Mouse (Mus musculus) MEL-GATA-1-ER (cell line): ENCODE results near the gene Syngap1.

Experiments
- DNase-seq: peaks from one replicate; pipeline ENCODE4 v3.0.0-alpha.2; 2012; ENCODE audit warnings: low read depth; ENCODE audit errors: extremely low read depth

Gene Syngap1

DNA sequence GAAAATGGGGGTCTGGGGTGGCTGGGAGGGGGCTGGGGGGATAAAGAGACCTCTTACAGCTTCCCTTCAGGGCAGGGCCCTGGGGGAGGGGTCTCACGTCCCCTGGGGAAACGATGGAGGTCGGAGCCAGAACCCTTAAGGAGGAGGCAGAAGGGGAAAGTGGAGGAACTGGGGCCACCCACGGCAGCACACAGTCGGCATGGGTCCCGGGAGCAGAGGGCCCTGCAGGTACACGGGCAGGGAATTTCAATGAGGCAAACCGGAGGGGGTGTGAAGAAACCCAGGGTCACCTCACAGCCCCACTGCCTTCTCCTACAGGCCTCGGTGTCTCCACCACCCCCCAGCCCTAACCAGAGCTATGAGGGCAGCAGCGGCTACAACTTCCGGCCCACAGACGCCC is 4.6 kb upstream of the Syngap1 start:
- no peak for DNase-seq

DNA sequence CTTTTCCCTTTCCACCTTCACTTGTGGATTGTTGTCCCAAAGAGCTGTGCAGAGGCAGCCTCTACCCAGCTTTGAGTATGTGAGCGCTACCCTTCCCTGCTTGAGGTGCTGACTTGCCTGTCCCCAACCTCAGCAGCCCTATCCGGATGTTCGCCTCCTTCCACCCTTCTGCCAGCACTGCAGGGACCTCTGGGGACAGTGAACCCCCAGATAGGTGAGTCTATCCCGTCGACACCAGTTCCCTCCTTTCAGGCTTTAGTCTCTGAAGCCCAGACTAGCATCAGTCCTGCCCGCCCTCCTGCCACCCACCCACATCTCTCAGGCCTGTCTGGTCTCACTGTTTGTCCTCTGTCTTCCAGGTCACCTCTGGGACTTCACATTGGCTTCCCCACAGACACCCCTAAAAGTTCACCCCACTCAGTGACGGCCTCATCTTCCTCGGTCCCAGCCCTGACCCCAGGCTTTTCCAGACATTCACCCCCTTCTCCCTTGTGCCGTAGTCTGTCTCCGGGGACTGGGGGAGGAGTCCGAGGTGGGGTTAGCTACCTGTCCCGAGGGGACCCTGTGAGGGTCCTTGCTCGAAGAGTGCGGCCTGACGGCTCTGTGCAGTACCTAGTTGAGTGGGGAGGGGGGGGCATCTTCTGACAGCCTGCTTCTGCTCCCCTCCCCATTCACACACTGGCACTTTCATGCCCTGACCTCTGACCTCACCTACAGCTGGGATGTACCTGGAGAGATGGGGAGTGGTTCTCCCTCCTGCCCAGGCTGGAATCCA is 3.9 kb upstream of the Syngap1 start:
- DNase-seq = no peak

DNA sequence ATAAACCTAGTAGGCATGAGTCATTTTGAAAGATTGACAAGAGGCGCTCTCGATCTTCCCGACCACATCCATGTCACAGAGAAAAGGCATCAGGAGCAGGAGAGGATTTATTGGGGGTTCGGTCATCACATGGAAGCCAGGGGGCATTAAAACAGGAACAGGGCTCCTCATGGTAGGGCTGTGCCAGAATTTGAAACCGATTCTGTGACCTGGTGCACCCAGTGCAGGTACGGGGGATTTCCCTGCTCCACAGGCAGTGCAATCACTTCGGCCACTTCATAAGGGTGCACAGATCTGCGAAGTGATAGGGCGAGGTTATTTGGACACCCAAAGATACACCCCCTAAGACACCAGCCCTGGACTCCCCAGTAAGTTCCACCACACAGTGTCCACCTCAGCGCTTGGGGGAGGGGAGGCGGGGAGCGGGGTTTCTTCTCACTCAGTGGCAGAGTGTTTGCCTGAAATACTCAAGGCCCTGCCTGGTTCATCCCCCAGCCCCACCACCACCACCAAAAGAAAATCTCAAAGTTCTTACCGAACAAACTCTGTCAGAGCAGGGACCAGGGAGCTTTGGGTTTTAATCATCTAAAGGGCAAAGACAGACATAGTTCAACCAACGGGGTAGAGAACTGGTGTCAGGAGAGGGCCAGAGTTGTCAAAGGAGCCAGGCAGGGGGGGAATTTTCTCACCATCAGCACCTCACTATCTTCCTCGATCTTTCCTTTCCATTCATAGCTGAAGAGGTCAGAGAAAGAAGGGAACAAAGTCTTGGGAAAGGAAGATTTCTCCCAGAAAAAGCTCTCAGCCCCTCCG is 3.0 kb upstream of the Syngap1 start:
- no peak for DNase-seq

DNA sequence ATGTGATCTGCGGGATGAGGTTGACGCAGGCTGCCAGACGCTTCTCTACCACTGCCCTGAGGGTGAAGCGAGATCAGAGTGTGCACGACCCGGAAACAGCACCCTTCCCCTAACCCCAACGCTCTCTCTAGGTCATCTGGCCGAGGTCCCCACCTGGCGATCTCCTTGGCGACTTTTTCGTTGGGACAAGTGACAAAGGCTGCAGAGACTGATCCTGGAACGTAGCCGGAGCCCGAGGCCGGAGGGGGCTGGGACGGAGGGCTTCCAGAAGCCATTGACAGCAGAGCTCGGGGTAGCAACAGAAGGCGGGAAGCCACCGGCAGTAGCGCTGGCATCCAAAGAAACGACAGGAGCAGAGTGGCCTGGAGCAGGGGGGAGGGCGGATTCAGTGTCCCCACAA is 2.3 kb upstream of the Syngap1 start:
- DNase-seq = no peak

DNA sequence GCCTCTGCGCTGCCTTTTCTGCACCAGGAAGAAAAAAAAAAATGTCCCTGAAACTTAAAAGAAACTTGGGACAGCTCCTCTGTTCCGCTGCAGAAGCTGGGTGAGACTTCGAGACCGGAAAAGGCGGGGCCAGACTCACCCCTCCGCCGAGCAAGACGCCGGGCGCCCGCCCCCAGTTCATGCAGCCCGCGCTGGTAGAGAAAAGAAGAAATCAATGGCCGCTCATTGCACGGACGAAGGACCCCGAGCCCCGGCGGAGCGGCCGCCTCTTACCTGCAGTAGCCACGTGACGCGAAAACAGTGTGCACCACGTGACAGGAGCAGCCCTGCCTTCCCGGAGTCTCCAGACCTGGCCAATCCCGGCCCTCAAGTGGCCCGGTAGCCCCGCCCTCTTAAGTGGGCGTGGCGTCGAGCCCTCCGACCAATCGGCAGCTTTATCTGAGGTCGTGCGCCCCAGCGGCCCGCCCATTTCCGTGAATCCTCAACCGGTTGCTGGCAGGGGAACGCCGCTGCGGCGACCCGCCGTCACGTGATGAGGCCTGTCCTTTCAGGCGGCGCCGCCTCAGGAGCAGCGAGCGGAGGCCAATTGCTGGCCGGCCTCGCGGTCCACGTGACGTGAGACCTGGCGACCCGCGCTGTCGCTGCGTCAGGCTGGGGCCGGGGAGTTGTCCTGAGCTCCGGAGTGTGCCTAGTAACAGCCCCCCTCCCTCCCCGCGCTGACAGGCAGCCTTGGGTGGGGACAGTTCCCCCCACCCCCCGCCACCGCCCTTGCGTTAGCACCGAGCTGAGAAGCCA is 1.7 kb upstream of the Syngap1 start, which contains the start of gene Cuta:
Cuta (minus strand) TSS at position 392 of the 795 bp plus-strand sequence.
- DNase-seq = peak; percentile 96

DNA sequence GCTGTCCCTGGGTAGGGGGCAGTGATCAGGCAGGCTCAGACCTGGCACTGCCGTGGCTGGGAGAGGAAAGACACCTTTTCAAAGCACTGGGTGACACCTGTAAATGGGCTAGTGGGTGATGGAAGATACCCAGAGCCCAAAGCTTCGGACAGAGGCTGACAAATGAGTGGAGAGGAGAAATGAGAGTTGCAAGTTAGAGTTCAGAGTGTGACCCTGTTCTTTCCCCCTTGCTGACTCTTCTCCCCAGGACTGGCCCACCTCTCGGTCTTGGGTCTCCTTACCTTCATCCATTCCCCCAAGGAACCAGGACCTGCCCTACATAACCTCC is 1.1 kb upstream of the Syngap1 start:
- no peak for DNase-seq

DNA sequence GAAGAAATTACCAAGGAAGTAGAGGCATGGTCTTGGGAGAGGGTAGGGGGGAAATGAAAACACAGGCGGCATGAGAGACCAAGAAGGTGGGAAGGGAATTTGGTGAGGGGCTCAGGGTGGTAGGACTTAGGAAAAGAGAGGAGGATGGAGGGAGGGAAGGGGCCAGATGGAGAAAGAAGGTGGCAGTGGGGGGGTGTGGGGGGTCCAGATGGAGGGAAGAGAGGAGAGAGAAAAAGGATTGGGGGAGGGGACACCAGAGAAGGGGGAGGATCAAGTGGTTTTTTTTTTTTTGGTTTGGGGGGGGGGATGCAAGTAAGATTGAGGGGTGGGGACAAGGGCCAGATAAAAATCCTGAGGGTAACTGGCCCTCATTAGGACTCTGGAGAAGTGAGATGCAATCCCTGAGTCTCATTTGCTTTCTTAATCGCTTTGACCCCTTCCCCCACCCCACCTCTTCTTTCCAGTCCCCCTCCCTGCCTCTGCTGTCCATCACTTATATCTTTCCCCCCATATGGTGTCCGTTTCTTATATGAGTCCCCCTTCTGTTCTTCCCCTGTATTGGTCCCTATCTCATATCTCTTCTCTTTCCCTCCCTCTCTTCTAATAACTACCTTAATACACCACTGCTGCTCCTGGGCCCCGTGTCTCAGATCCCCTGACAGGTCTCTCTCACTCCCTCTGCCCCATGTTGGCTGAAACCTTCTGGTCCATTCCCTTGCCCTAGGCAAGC is 953 bp downstream of the Syngap1 start:
- DNase-seq = peak; percentile 64

DNA sequence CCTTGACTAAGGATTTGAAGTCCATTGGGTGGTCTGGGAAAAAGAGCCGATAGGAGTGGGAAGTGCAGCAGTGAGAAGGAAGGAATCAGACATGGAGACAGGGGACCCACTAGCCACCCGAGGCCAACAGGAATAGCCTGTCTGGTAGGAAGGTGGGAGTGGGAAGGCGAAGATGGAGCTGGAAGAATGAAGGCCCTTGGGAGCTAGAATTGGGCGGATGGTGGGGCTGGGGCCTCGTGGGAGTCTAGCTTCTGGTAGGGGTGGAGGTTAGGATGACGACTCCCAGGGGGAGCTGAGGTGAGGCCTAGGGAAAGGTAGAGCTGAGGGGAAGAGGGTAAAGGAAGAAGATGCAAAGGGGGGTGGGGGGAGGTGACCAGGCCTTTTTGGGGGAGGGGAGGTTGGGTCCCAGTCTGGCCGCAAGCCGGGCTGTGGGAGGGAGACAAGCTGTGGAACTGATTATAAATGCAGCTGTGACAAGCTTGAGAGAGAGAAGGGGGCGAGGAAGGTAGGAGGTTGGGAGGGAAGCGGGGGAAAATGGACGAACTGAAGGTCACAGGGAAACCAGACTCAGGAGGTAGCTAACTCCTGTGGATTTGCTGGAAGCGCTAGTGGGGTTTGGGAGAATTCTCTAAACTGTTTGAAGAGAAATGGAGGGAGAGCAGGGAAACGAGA is 4.9 kb downstream of the Syngap1 start:
- no peak for DNase-seq

DNA sequence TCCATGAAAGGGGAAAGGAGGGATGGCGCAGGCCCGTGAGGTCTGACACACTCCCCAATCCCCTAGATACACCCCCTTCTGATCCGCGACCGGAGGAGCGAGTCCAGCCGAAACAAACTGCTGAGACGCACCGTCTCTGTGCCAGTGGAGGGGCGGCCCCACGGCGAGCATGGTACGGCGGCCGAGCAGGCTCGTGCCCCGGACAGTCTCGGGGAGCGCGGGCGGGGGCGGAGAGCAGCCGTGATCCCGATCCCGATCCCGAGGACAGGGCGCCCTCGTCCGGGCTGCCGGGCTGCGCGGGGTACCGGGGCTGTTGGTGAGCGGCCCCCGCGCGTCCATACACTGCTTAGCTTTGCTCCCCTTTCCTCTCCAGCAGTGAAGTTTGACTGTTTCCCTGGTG is 5.5 kb downstream of the Syngap1 start:
- no peak for DNase-seq

DNA sequence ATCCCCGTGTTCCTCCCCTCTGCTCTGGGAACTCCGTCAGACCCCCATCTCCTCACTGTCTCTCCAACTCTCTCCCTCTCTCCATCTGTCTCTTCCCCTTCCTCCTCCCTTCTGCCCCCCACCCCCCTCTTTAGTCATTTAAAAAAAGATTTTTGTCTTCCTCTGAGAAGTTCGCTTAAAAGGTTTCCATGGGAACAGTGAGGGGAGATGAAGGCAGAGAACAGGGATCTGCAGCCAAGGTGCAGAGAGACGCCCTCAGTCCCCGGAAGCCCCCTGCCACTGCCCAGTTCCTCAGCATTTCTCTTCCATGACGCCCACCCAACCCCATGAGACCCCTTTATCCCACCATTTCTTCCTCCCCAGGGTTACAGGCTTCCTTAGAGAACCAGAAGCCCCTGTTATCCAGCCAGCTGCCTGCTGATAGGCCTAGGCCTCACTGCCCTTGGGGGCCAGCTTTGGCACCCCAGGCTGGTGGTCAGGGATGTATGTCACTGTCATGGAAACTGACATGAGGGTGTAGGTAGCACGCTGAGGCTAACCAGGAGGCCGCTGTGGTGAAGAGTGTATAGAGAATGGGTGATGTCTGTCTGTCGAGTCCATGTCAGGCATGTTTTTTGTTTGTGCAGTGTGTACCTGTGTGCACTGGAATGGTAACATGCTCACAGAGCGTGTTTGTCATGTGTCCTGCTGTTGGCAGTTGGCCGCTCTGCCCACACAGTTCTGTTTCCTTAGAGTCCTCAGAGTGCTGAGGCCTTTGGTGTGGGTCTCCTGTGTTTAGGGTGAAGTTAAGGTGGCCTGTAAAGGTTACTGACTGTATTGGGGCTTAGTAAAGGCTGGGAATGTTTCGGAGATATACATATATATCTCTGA is 6.4 kb downstream of the Syngap1 start:
- no peak for DNase-seq

DNA sequence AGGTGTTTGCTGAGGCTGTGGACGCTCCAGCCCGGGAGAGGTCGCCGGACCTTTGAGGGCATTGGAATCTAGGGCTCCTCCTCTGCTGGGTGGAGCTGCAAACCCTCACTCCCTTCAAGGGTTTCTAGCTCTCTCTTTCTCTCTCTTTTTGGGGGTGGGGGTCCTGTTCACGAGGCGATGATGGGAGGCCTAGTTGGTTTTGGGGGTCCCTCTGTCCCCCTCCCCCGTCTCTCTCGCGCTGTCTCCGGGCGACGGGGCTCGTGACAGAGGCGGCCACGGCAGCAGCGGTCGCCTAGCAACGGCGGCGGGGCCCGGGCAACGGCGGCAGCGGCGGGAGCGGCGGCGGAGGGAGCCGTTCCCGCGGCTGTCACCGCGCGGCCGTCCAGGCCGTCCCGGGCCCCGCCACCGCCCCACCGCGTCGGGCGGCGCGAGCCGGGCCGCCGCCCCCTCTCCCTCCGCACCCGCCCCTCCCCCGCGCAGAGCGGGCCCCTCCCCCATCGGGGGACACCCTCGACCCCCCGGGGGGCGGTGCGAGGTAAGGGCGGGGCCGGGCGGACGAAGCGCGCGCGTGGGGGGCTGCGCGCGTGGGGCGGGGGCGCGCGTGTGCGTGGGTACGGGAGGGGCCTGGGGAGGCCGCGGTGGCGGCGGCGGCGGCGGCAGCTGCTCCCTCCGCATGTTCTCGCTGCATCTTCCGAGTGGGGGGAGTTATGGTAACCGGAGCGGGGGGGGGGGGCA is 7.4 kb downstream of the Syngap1 start:
- no peak for DNase-seq

DNA sequence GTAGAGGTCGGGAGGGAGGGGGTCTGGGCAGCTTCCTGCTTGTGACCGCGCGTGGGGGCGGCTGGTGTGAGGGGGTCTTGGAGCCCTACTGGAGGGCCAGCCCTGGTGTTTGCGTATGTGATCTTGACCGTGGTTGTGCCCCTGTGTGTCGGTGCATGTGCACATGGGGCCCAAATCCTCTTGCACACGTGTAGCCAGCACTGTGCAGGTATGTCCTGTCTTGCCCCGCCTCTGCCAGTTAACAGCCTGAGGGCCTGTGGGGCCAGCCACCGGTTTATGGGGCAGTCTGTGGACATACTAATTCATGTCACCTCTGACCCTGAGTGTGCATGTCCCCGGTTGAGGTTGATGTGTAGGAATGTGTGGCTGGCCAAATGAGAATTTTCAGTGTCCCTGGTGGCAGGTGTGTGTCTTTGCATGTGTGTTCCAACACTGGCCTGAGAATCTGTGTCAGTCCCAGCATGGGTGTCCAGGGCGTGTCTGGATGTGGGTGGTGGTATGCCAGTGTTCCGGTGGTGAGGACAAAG is 8.1 kb downstream of the Syngap1 start:
- no peak for DNase-seq

DNA sequence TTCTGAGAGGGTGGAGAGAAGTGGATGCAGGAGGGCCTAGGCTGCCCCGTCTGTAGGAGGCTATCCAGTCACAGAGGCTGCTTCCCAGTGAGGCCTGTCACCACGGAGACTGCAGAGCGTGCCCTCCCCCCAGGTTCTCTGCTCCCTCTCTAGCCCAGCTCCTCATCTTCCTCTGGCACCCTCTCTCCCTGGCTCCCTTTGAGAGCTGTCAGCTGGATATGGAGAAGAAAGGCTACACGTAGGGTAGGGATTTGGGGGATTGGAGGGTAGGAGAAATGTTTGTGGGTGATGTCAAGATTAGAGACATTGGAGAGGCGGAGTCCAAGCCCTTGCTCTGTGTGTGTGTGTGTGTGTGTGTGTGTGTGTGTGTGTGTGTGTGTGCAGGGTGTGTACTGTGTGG is 8.8 kb downstream of the Syngap1 start:
- DNase-seq = no peak

DNA sequence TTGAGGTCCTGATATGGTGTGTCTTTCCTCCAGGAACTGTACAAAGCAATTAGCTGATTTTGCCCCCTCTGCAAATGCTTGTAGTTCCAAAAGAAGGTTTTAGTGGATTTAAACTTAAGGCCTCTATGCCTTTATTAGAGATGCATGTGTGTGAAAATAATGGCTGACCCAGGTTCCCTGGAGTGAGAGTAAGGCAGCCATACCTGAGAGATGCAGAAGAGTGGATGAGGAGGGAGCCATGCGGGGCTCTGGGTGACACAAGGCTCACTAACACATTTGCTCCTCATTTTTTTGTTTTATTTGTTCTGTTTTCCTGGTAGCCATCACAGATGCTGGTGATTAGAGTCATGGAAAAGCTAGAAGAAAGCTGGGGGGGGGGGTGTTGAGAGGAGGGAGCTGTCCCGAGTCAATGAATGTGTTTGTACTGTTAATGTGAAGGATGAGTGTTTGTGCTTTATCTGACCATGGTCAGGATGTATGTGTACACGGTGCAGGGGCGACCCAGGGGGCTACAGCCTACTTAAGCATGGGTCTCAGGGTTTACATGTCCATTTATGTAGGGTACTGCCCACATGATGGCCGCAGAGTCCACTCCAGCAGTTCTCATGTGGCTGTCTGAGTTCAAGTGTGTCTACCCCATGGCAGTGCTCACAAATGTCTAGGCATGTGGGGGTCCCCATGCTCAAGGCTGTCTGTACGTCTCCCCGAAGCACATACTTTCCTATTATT is 9.7 kb downstream of the Syngap1 start:
- no peak for DNase-seq

DNA sequence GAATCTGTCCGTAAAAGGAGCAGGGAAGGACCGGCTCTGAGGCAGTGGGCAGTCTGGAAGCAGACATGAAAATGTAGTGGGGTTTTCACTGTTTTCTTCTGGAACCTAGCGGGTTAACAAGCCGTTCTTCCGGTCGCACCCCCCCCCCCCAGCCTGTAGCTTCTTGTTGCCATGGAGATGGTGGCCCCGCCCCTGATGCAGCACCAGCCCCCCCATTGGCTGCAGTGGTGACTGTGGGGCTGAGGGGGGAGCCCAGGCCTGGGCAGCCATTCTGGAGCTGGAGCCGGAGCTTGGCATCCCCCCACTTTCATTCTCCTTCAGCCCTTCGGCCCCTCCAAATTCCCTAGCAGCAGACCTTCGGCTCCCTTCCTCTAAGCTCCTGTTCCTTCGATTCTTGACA is 10.4 kb downstream of the Syngap1 start:
- DNase-seq = no peak

DNA sequence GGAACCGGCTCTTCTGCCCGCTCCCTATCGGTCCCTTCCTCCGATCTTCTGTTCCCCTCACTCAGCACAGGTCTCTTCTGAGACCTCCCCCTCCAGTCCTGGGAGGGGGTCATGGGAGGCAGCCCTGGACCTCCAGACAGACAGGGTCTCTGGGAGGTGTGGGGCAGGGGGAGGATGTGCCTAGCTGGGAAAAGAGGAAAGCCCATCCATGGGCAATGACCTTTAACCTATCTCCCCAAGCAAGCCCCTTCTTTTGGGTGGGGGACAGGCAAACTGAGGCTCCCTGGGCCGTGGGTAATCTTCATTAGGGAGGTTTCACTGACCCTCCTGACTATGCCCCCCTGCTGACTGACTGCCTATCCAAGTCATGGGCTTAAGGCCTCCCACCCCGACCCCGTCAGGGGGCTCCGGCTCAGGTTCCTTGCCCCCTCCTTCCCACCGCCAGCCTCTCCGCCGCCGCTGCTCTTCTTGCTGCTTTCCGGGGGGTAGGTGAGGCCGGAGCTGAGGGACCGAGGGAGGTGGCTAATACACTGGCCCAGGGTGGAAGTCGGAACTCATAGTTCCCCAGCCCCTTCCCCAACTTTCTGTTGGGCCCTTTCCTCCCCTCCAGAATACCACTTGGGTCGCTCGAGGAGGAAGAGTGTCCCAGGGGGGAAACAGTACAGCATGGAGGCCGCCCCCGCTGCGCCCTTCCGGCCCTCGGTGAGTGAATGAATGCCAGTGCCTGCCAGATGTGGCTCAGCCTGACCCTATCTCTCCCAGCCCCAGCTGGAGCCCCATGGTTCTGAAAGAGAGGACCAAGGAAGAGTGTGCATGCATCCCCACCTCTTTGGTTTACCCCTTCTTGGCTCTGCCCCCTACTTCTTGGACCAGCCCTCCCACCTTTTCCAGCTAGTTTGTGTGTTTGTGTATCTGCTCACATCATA is 11.2 kb downstream of the Syngap1 start:
- DNase-seq = no peak

DNA sequence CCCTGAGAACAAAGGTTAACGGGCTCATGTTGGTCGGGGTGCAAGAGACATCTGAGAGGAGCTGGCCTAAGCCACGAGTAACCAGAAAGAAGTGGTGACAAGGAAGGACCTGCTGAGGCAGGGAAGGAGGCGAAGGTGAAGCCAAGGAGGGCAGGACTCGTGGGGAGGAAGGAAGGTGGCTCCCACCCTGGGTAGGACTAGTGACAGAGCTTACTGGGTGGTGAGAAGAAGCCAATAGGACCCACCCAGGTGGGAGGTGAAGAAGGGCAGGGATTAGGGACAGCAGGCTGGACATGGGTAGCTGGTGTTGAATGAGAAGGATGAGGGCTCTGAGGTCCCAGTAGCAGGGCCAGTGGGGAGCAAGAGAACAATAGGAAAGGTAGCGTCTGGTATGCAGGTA is 12.1 kb downstream of the Syngap1 start:
- DNase-seq = no peak
